Mouse (Mus musculus) liver, adult (tissue): ENCODE measurements around the gene Hsd17b1.
A peak's percentile ranks its signal among the peaks of the same experiment; 100 is the strongest.

Experiments
- GATA4 ChIP-seq: IDR thresholded peaks from 2 replicates; pipeline ENCODE4 v1.6.1; 2014; ENCODE audit warnings: mild to moderate bottlenecking, low read length; ENCODE audit not compliant: insufficient replicate concordance

The Hsd17b1 gene

GRCm38 (mm10) chr11:101053974-101054373 lies 24.2 kb upstream of the Hsd17b1 start:
- no peak for TF ChIP-seq GATA4

GRCm38 (mm10) chr11:101055418-101055817 lies 22.8 kb upstream of the Hsd17b1 start:
- TF ChIP-seq GATA4: no peak

GRCm38 (mm10) chr11:101056885-101057284 lies 21.3 kb upstream of the Hsd17b1 start:
- no peak for TF ChIP-seq GATA4

GRCm38 (mm10) chr11:101057860-101058259 lies 20.4 kb upstream of the Hsd17b1 start:
- TF ChIP-seq GATA4: no peak

- TF ChIP-seq GATA4: no peak; the same call in 1 of the 2 replicates
These were observed 19.5 kb upstream of the Hsd17b1 start for GRCm38 (mm10) chr11:101058726-101059125.

GRCm38 (mm10) chr11:101059473-101059872 lies 18.7 kb upstream of the Hsd17b1 start:
- no peak for TF ChIP-seq GATA4

- no peak for TF ChIP-seq GATA4
These were observed 18.1 kb upstream of the Hsd17b1 start for GRCm38 (mm10) chr11:101060126-101060525.

GRCm38 (mm10) chr11:101061049-101061448 lies 17.2 kb upstream of the Hsd17b1 start:
- no peak for TF ChIP-seq GATA4

GRCm38 (mm10) chr11:101062165-101062884 lies 15.9 kb upstream of the Hsd17b1 start:
- TF ChIP-seq GATA4: no peak

GRCm38 (mm10) chr11:101062971-101063675 lies 15.1 kb upstream of the Hsd17b1 start:
- no peak for TF ChIP-seq GATA4

GRCm38 (mm10) chr11:101063676-101064327 lies 14.4 kb upstream of the Hsd17b1 start:
- TF ChIP-seq GATA4: peak; percentile 51; the same call in 1 of the 2 replicates

- TF ChIP-seq GATA4: no peak
These were observed 13.7 kb upstream of the Hsd17b1 start for GRCm38 (mm10) chr11:101064462-101064861.

GRCm38 (mm10) chr11:101065002-101065401 lies 13.2 kb upstream of the Hsd17b1 start:
- no peak for TF ChIP-seq GATA4

GRCm38 (mm10) chr11:101066549-101067412 lies 11.4 kb upstream of the Hsd17b1 start:
- no peak for TF ChIP-seq GATA4
